Comparison of ENCODE assay signal across 8 mouse cellular contexts in the genomic region with DNA sequence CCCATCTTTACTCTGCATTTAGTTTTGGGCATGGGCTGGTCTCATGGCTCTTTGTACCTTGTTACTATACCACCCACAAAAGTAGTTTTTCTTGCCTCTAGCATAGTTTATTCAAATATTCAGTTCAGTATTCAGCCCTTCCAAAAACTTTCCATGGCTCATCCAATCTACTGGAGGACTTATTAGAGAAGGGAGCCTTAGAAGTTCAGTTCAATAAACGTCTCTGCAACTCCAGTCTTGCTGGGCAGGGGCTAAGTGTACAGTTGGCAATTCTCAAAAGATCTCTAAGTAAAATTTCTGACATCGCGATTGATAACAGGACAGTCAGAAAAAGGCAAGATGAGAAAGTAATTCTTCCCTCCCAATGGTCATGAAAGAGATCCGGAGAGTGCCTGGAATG. TPM values are rescaled to one million over a fixed set of nuclear protein-coding genes. Genes with fewer than 3 reads are reported as not detected.
A peak's percentile ranks its signal among the peaks of the same experiment; 100 is the strongest.
DNase-seq lines count a peak whose midpoint lies in the region; ATAC-seq and TF ChIP-seq lines count a peak whose summit lies in the region.

No protein-coding gene starts in this region.

- ATAC-seq in liver, embryonic 13.5 days (ENCODE audit: low read depth), result no peak
- no peak for ATAC-seq in erythroid progenitor cell, adult 5-6 weeks (replicated peaks; ENCODE audit: low FRiP score, poor library complexity, severe bottlenecking)

- TF ChIP-seq POLR2A in heart, adult 2 months (IDR thresholded peaks at IDR 0.05; ENCODE audit: insufficient read depth, low read depth, low read length), result no peak
- no peak for TF ChIP-seq POLR2A in testis, adult 2 months (IDR thresholded peaks at IDR 0.05; ENCODE audit: control insufficient read depth, low read depth, low read length)

- intact Hi-C loops in heart, adult 2 months (cut with DNase I), result loop anchor here (1.0 kb wide), 1 partner anchor 10 kb away; no protein-coding TSS in a partner anchor
- intact Hi-C loops in heart, postnatal 14 days (cut with DNase I), result no loop called here
- intact Hi-C loops in left cerebral cortex, postnatal 14 days (cut with DNase I), result no loop called here

- TF ChIP-seq CTCF in heart, adult 2 months (IDR thresholded peaks at IDR 0.05), result no peak
- TF ChIP-seq CTCF in testis, adult 2 months (IDR thresholded peaks at IDR 0.05; ENCODE audit: control insufficient read depth, insufficient read depth, insufficient replicate concordance, low read depth, low read length), result no peak

- peak overlapping the region; percentile 47 for H3K4me3 ChIP-seq in heart, adult 2 months
- peak overlapping the region; percentile 77 for H3K4me3 ChIP-seq in testis, adult 2 months (ENCODE audit: control insufficient read depth, low read depth, low read length)
- peak overlapping the region; percentile 43 for H3K4me3 ChIP-seq in liver, embryonic 13.5 days (replicated peaks)

- H3K4me2 ChIP-seq in liver, embryonic 13.5 days, result peak overlapping the region; percentile 60

- no peaks in the 10 kb centered on the region for H3K79me2 ChIP-seq in heart, adult 2 months (replicated peaks; ENCODE audit: control insufficient read depth, insufficient read depth, low read length)

- DNase-seq in heart, adult 2 months, result no peak
- DNase-seq in heart, postnatal 14 days, result no peak
- DNase-seq in testis, postnatal 10 days (ENCODE audit: low spot score), result no peak
- no peak for DNase-seq in liver, embryonic 13.5 days
- no peak for DNase-seq in left cerebral cortex, postnatal 14 days (ENCODE audit: low spot score in 2 of 2)
- DNase-seq in thymus, postnatal 36 days, result no peak

- H3K27ac ChIP-seq in heart, adult 2 months, result no peak overlapping the region; the same call in 1 of the 2 replicates
- H3K27ac ChIP-seq in testis, adult 2 months (ENCODE audit: control insufficient read depth, insufficient read depth, low read depth, low read length), result 0 out of 2 replicates have a peak overlapping the region, but pooled peaks have one; percentile 12
- no peak overlapping the region for H3K27ac ChIP-seq in liver, embryonic 13.5 days

- peaks cover 2% of the 10 kb centered on the region for H3K4me1 ChIP-seq in heart, adult 2 months (ENCODE audit: control insufficient read depth, insufficient read depth, low read length)
- peaks cover 13% of the 10 kb centered on the region for H3K4me1 ChIP-seq in testis, adult 2 months (ENCODE audit: control insufficient read depth, insufficient read depth, low read length)
- H3K4me1 ChIP-seq in liver, embryonic 13.5 days (replicated peaks), result peaks cover 33% of the 10 kb centered on the region

- no peak overlapping the region for H3K9ac ChIP-seq in heart, adult 2 months (ENCODE audit: low read depth, low read length)
- 0 out of 2 replicates have a peak overlapping the region, but pooled peaks have one; percentile 6 for H3K9ac ChIP-seq in liver, embryonic 13.5 days

- no peaks in the 10 kb centered on the region for H3K9me3 ChIP-seq in liver, embryonic 13.5 days (replicated peaks)

- H3K27me3 ChIP-seq in heart, adult 2 months (ENCODE audit: control insufficient read depth, insufficient read depth, low read length), result no peaks in the 10 kb centered on the region
- no peaks in the 10 kb centered on the region for H3K27me3 ChIP-seq in testis, adult 2 months (ENCODE audit: control insufficient read depth, insufficient read depth, low read length)
- peaks cover 72% of the 10 kb centered on the region for H3K27me3 ChIP-seq in liver, embryonic 13.5 days

- H3K36me3 ChIP-seq in heart, adult 2 months (ENCODE audit: control insufficient read depth, insufficient read depth, low read length), result peaks cover 7% of the 10 kb centered on the region
- no peaks in the 10 kb centered on the region; the same call in 1 of the 2 replicates for H3K36me3 ChIP-seq in testis, adult 2 months (ENCODE audit: control insufficient read depth, insufficient read depth, low read length)
- H3K36me3 ChIP-seq in liver, embryonic 13.5 days, result no peaks in the 10 kb centered on the region

- TF ChIP-seq EP300 in heart, adult 2 months (IDR thresholded peaks at IDR 0.05; ENCODE audit: insufficient read depth, low read depth, low read length), result no peak

- WGBS in heart, adult 2 months, result 5% methylated on average over 4 of the region's 4 CpGs
- WGBS in liver, embryonic 13.5 days (ENCODE audit: insufficient replicate concordance), result 1% methylated on average over 4 of the region's 4 CpGs

RNA-seq across cellular contexts. Expression of gene Bmi1, which starts 3.7 kb away (rescaled TPM):
- total RNA-seq in heart, adult 2 months (2021), result 10 to 100 TPM; 59.2 to 70.6 TPM
- 22.3 and 54.4 TPM in 2 replicates for polyA plus RNA-seq in heart, adult 2 months (2012; rRNA removed)
- 10 to 100 TPM; 55.6 to 65.1 TPM for total RNA-seq in heart, postnatal 14 days (2021)
- 113 and 166 TPM in 2 replicates for polyA plus RNA-seq in testis, adult 2 months (2012; rRNA removed)
- polyA plus RNA-seq in liver, embryonic 13.5 days (2015; fragmentation: Nextera tagmentation; extraction: Ambion mirVana), result 4.6 and 7.6 TPM in 2 replicates
- total RNA-seq in erythroid progenitor cell, adult 5-6 weeks (2015; ENCODE audit: low replicate concordance), result 2.1 and 12.6 TPM in 2 replicates
- total RNA-seq in erythroid progenitor cell, adult 5-6 weeks (2017; ENCODE audit: low replicate concordance), result 9.8 and 13.6 TPM in 2 replicates
- 10 to 100 TPM; 32.0 to 40.1 TPM for total RNA-seq in left cerebral cortex, postnatal 14 days (2021)

RNA-seq across cellular contexts. Expression of gene Commd3, which starts 8.3 kb away (rescaled TPM):
- total RNA-seq in heart, adult 2 months (2021), result 100 to 1,000 TPM in 1 of 2 experiments, 10 to 100 TPM in 1; 95.0 to 102 TPM
- 53.1 and 87.5 TPM in 2 replicates for polyA plus RNA-seq in heart, adult 2 months (2012; rRNA removed)
- total RNA-seq in heart, postnatal 14 days (2021), result 100 to 1,000 TPM; 111 to 118 TPM
- polyA plus RNA-seq in testis, adult 2 months (2012; rRNA removed), result 45.1 and 58.2 TPM in 2 replicates
- polyA plus RNA-seq in liver, embryonic 13.5 days (2015; fragmentation: Nextera tagmentation; extraction: Ambion mirVana), result 103 and 115 TPM in 2 replicates
- total RNA-seq in erythroid progenitor cell, adult 5-6 weeks (2015; ENCODE audit: low replicate concordance), result 54.1 and 73.2 TPM in 2 replicates
- 25.3 and 44.7 TPM in 2 replicates for total RNA-seq in erythroid progenitor cell, adult 5-6 weeks (2017; ENCODE audit: low replicate concordance)
- 100 to 1,000 TPM in 1 of 2 experiments, 10 to 100 TPM in 1; 98.3 to 113 TPM for total RNA-seq in left cerebral cortex, postnatal 14 days (2021)

RNA-seq across cellular contexts. Expression of gene Spag6, which starts 13.3 kb away (rescaled TPM):
- under 1 TPM; 0.26 to 0.36 TPM for total RNA-seq in heart, adult 2 months (2021)
- 0.20 and 0.32 TPM in 2 replicates for polyA plus RNA-seq in heart, adult 2 months (2012; rRNA removed)
- not detected for total RNA-seq in heart, postnatal 14 days (2021)
- 97.3 and 108 TPM in 2 replicates for polyA plus RNA-seq in testis, adult 2 months (2012; rRNA removed)
- not detected in 2 replicates for polyA plus RNA-seq in liver, embryonic 13.5 days (2015; fragmentation: Nextera tagmentation; extraction: Ambion mirVana)
- not detected in 2 replicates for total RNA-seq in erythroid progenitor cell, adult 5-6 weeks (2015; ENCODE audit: low replicate concordance)
- total RNA-seq in erythroid progenitor cell, adult 5-6 weeks (2017; ENCODE audit: low replicate concordance), result not detected in 2 replicates
- total RNA-seq in left cerebral cortex, postnatal 14 days (2021), result 1 to 10 TPM; 2.9 to 3.3 TPM
